Mouse (Mus musculus): ENCODE results near the gene Mustn1. TPM values are rescaled to one million over a fixed set of nuclear protein-coding genes. Genes with fewer than 3 reads are reported as not detected.
A peak's percentile ranks its signal among the peaks of the same experiment; 100 is the strongest.

Mustn1 gene
- total RNA-seq, 1 experiment, result 0.58 TPM

GRCm38 (mm10) chr14:30868826-30869225 lies 10.2 kb upstream of the Mustn1 start:
- peaks cover 12% of the 10 kb centered on the region; the same call in 1 of the 2 replicates for H3K36me3 ChIP-seq (ENCODE audit: control insufficient read depth, insufficient read depth, low read length, poor library complexity, severe bottlenecking)
- peaks cover 0 to 12% of the 10 kb centered on the region in 2 experiments; a peak in 2 of 4 replicates for H3K4me1 ChIP-seq (ENCODE audit: control insufficient read depth in 2 of 2, insufficient read depth in 2 of 2, low read length in 2 of 2, poor library complexity in 1 of 2)
- no peak overlapping the region for H3K27ac ChIP-seq (ENCODE audit: insufficient read depth, low read depth, low read length, poor library complexity, severe bottlenecking)
- DNase-seq (ENCODE audit: low read depth, low spot score), result no peak
- no peak for TF ChIP-seq ZC3H11A (IDR thresholded peaks at IDR 0.05; ENCODE audit: borderline replicate concordance, low read depth, low read length)
- no peak for TF ChIP-seq MAFK (IDR thresholded peaks at IDR 0.05; ENCODE audit: insufficient read depth, low read depth, low read length)
- no peak for TF ChIP-seq HCFC1 (IDR thresholded peaks at IDR 0.05; ENCODE audit: borderline replicate concordance, insufficient read depth, low read length)
- no peak for TF ChIP-seq CHD2 (IDR thresholded peaks at IDR 0.05; ENCODE audit: low read depth, low read length)
- TF ChIP-seq ZNF384 (IDR thresholded peaks at IDR 0.05; ENCODE audit: low read depth, low read length), result no peak
- in situ Hi-C loops (cut with MboI; ENCODE audit: low sequenced_read_pairs in 2 of 2, unreplicated experiment in 2 of 2), result no loop called here
- H3K4me3 ChIP-seq (ENCODE audit: insufficient read depth in 1 of 2, low read depth in 1 of 2, low read length in 2 of 2, poor library complexity in 1 of 2, severe bottlenecking in 1 of 2), result no peak overlapping the region
- H3K9me3 ChIP-seq (ENCODE audit: control insufficient read depth, insufficient read depth, low read depth, low read length), result no peaks in the 10 kb centered on the region
- H3K9ac ChIP-seq (ENCODE audit: insufficient read depth, low read depth, low read length, poor library complexity, severe bottlenecking), result no peak overlapping the region

DNA sequence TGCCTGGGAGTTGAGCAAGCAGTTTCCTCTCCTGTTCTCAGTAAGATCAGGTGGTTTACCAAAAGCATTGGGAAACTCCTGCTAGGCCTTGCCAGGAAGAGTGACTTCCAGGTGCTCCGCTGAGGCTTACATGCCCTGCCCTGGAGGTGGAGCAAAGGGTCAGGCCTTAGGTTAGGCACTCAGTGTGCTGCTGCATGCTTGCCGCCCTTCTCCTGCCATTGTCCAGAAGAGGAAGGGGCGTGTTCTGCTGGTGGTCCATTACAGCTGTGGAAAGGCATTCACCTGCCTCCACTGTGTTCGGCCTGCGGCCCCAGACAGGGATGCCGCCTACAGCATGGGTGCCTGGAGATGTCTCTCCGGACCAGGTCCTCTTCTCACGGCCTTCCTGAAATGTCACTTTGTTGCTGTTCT lies 9.6 kb upstream of the Mustn1 start:
- Histone ChIP-seq H3K9ac (ENCODE audit: insufficient read depth, low read depth, low read length, poor library complexity, severe bottlenecking) (peak overlapping the region; percentile 13; the same call in 1 of the 2 replicates), H3K4me1 (ENCODE audit: control insufficient read depth in 2 of 2, insufficient read depth in 2 of 2, low read length in 2 of 2, poor library complexity in 1 of 2) (peaks cover 0 to 12% of the 10 kb centered on the region in 2 experiments; a peak in 2 of 4 replicates), H3K4me3 (ENCODE audit: insufficient read depth in 1 of 2, low read depth in 1 of 2, low read length in 2 of 2, poor library complexity in 1 of 2, severe bottlenecking in 1 of 2) (no peak overlapping the region), H3K9me3 (ENCODE audit: control insufficient read depth, insufficient read depth, low read depth, low read length) (no peaks in the 10 kb centered on the region), H3K36me3 (ENCODE audit: control insufficient read depth, insufficient read depth, low read length, poor library complexity, severe bottlenecking) (peaks cover 14% of the 10 kb centered on the region; the same call in 1 of the 2 replicates), H3K27ac (ENCODE audit: insufficient read depth, low read depth, low read length, poor library complexity, severe bottlenecking) (no peak overlapping the region)
- in situ Hi-C loops (cut with MboI; ENCODE audit: low sequenced_read_pairs in 2 of 2, unreplicated experiment in 2 of 2), result no loop called here
- peak; percentile 28 for DNase-seq (ENCODE audit: low read depth, low spot score)
- TF ChIP-seq HCFC1 (IDR thresholded peaks at IDR 0.05; ENCODE audit: borderline replicate concordance, insufficient read depth, low read length) (no peak), ZNF384 (IDR thresholded peaks at IDR 0.05; ENCODE audit: low read depth, low read length) (no peak), MAFK (IDR thresholded peaks at IDR 0.05; ENCODE audit: insufficient read depth, low read depth, low read length) (no peak), CHD2 (IDR thresholded peaks at IDR 0.05; ENCODE audit: low read depth, low read length) (no peak), ZC3H11A (IDR thresholded peaks at IDR 0.05; ENCODE audit: borderline replicate concordance, low read depth, low read length) (no peak)

DNA sequence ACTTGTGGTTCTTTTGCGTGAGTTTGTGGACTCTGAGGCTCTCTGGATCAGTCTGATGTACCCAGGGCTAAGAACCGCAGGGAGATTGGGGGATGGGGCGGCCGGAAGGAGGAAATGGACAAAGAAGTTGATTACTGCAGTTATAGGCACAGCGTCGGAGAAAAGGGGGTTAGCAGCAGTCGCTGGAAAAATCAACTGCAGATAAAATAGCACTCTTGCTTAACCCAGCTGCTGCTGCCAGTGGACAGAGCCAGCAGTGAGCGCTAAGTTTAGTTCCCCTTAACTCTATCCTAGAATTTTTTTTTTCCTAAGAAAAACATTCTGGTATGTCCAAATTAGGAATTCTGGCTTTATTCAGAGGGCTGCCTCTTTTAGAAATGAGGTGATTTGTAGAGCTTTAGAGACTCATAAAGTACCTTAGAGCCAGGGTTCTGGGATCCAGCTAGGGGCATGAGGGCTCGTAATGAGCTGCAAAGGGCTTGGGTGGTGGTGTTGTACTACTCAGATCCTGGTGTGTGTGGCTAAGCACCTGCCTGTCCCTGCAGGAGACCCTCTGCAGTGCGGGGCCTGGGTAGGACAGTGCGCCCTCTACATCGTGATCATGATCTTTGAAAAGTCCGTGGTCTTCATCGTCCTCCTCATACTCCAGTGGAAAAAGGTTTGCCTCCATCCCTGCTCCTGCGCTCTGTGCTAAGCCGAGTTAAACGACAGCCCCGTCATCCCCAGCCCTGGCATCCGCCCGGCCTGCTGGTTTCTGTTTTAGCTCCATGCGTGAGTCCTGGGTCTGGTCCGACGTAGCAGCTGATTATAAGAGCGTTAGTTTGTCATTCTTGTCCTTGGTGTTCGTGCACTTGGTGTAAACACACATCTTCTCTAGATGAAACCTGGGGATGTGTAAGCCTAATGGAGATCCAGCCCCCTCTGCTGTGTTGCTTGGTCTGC lies 8.5 kb upstream of the Mustn1 start:
- H3K4me1 ChIP-seq (ENCODE audit: control insufficient read depth in 2 of 2, insufficient read depth in 2 of 2, low read length in 2 of 2, poor library complexity in 1 of 2), result peaks cover 0 to 12% of the 10 kb centered on the region in 2 experiments; a peak in 2 of 4 replicates
- no peak overlapping the region for H3K27ac ChIP-seq (ENCODE audit: insufficient read depth, low read depth, low read length, poor library complexity, severe bottlenecking)
- no peak overlapping the region for H3K4me3 ChIP-seq (ENCODE audit: insufficient read depth in 1 of 2, low read depth in 1 of 2, low read length in 2 of 2, poor library complexity in 1 of 2, severe bottlenecking in 1 of 2)
- no peak overlapping the region for H3K9ac ChIP-seq (ENCODE audit: insufficient read depth, low read depth, low read length, poor library complexity, severe bottlenecking)
- H3K36me3 ChIP-seq (ENCODE audit: control insufficient read depth, insufficient read depth, low read length, poor library complexity, severe bottlenecking), result peaks cover 13% of the 10 kb centered on the region; the same call in 1 of the 2 replicates
- DNase-seq (ENCODE audit: low read depth, low spot score), result no peak
- in situ Hi-C loops (cut with MboI; ENCODE audit: low sequenced_read_pairs in 2 of 2, unreplicated experiment in 2 of 2), result no loop called here
- no peaks in the 10 kb centered on the region for H3K9me3 ChIP-seq (ENCODE audit: control insufficient read depth, insufficient read depth, low read depth, low read length)
- TF ChIP-seq MAFK (IDR thresholded peaks at IDR 0.05; ENCODE audit: insufficient read depth, low read depth, low read length) (no peak), CHD2 (IDR thresholded peaks at IDR 0.05; ENCODE audit: low read depth, low read length) (no peak), ZNF384 (IDR thresholded peaks at IDR 0.05; ENCODE audit: low read depth, low read length) (no peak), HCFC1 (IDR thresholded peaks at IDR 0.05; ENCODE audit: borderline replicate concordance, insufficient read depth, low read length) (no peak), ZC3H11A (IDR thresholded peaks at IDR 0.05; ENCODE audit: borderline replicate concordance, low read depth, low read length) (no peak)

GRCm38 (mm10) chr14:30874095-30874700 lies 4.8 kb upstream of the Mustn1 start:
- H3K9me3 ChIP-seq (ENCODE audit: control insufficient read depth, insufficient read depth, low read depth, low read length), result no peaks in the 10 kb centered on the region
- H3K9ac ChIP-seq (ENCODE audit: insufficient read depth, low read depth, low read length, poor library complexity, severe bottlenecking), result no peak overlapping the region
- TF ChIP-seq ZC3H11A (IDR thresholded peaks at IDR 0.05; ENCODE audit: borderline replicate concordance, low read depth, low read length), result no peak
- no peak for TF ChIP-seq ZNF384 (IDR thresholded peaks at IDR 0.05; ENCODE audit: low read depth, low read length)
- no peak for TF ChIP-seq HCFC1 (IDR thresholded peaks at IDR 0.05; ENCODE audit: borderline replicate concordance, insufficient read depth, low read length)
- TF ChIP-seq MAFK (IDR thresholded peaks at IDR 0.05; ENCODE audit: insufficient read depth, low read depth, low read length), result no peak
- TF ChIP-seq CHD2 (IDR thresholded peaks at IDR 0.05; ENCODE audit: low read depth, low read length), result no peak
- peaks cover 9% of the 10 kb centered on the region; the same call in 1 of the 2 replicates for H3K36me3 ChIP-seq (ENCODE audit: control insufficient read depth, insufficient read depth, low read length, poor library complexity, severe bottlenecking)
- DNase-seq (ENCODE audit: low read depth, low spot score), result no peak
- H3K27ac ChIP-seq (ENCODE audit: insufficient read depth, low read depth, low read length, poor library complexity, severe bottlenecking), result no peak overlapping the region
- no peak overlapping the region for H3K4me3 ChIP-seq (ENCODE audit: insufficient read depth in 1 of 2, low read depth in 1 of 2, low read length in 2 of 2, poor library complexity in 1 of 2, severe bottlenecking in 1 of 2)
- in situ Hi-C loops (cut with MboI; ENCODE audit: low sequenced_read_pairs in 2 of 2, unreplicated experiment in 2 of 2), result no loop called here
- H3K4me1 ChIP-seq (ENCODE audit: control insufficient read depth in 2 of 2, insufficient read depth in 2 of 2, low read length in 2 of 2, poor library complexity in 1 of 2), result peaks cover 0 to 11% of the 10 kb centered on the region in 2 experiments; a peak in 2 of 4 replicates

All from ES-E14 (cell line).